Mouse (Mus musculus): Measurements from ENCODE around the gene Casc4.
"Not testable (repeated sequence)": the region's sequence is repeated elsewhere in the genome, so short reads cannot be mapped to it uniquely, and the experiment has no call there.

The Casc4 gene

GRCm38 (mm10) chr2:121916047-121916970 lies 49.5 kb downstream of the Casc4 start:
- DNase-seq (ENCODE audit: low spot score in 2 of 2), result no peak

GRCm38 (mm10) chr2:121937624-121938023 lies 70.9 kb downstream of the Casc4 start:
- not testable (repeated sequence) for DNase-seq (ENCODE audit: low spot score in 2 of 2)

GRCm38 (mm10) chr2:121943364-121943763 lies 76.6 kb downstream of the Casc4 start:
- DNase-seq (ENCODE audit: low spot score in 2 of 2), result no peak

GRCm38 (mm10) chr2:121954971-121955656 lies 88.3 kb downstream of the Casc4 start:
- DNase-seq (ENCODE audit: low spot score in 2 of 2), result no peak

- DNase-seq (ENCODE audit: low spot score in 2 of 2), result peak; percentile 91 to 94
These were observed 89.0 kb downstream of the Casc4 start, which contains the start of the genes Ctdspl2 and Mageb3 for GRCm38 (mm10) chr2:121955765-121956223. Ctdspl2 (plus strand) TSS chr2:121956001. Mageb3 (minus strand) TSS chr2:121956092.

- peak; percentile 94 to 95 for DNase-seq (ENCODE audit: low spot score in 2 of 2)
These were observed 89.7 kb downstream of the Casc4 start for GRCm38 (mm10) chr2:121956224-121957018.

- DNase-seq (ENCODE audit: low spot score in 2 of 2), result no peak
These were observed 90.5 kb downstream of the Casc4 start for GRCm38 (mm10) chr2:121957216-121957792.

Data from frontal cortex, postnatal 10 days (tissue).